Mouse (Mus musculus) stomach, embryonic 14.5 days (tissue): ENCODE results near the gene Cyb5b. TPM values are rescaled to one million over a fixed set of nuclear protein-coding genes. Genes with fewer than 3 reads are reported as not detected.

Source experiments
- ATAC-seq: fragments of 200-750 bp; cut with Nextera tagmentation; 2 replicates; pipeline ENCODE4 v1.8.0; 2017; ENCODE audit warnings: low read depth, moderate TSS enrichment; ENCODE audit not compliant: insufficient number of reproducible peaks, insufficient read depth, low FRiP score
- H3K27ac ChIP-seq: fragments of 300-500 bp; sonication (generic); 2 replicates; pipeline ENCODE4 v1.5.1; 2014; ENCODE audit warnings: mild to moderate bottlenecking, low read length, moderate library complexity, mixed read lengths
- H3K27me3 ChIP-seq: fragments of 300-500 bp; sonication (generic); 2 replicates; pipeline ENCODE4 v1.6.1; 2014; ENCODE audit warnings: low read length, control low read depth, mixed read lengths; ENCODE audit not compliant: control insufficient read depth, insufficient read depth
- H3K36me3 ChIP-seq: fragments of 300-500 bp; sonication (generic); 2 replicates; pipeline ENCODE4 v1.6.1; 2014; ENCODE audit warnings: mild to moderate bottlenecking, control low read depth, low read length, moderate library complexity, mixed read lengths; ENCODE audit not compliant: control insufficient read depth, insufficient read depth
- H3K4me1 ChIP-seq: fragments of 300-500 bp; sonication (generic); 2 replicates; pipeline ENCODE4 v1.6.1; 2014; ENCODE audit warnings: low read length, control low read depth, mixed read lengths; ENCODE audit not compliant: control insufficient read depth, insufficient read depth
- H3K4me2 ChIP-seq: fragments of 300-500 bp; sonication (generic); replicated peaks from 2 replicates; pipeline ENCODE4 v1.6.1; 2014; ENCODE audit warnings: low read depth, low read length, control low read depth
- H3K4me3 ChIP-seq: fragments of 300-500 bp; sonication (generic); 2 replicates; pipeline ENCODE4 v1.5.1; 2014; ENCODE audit warnings: low read depth, low read length, control low read depth
- H3K9ac ChIP-seq: fragments of 300-500 bp; sonication (generic); replicated peaks from 2 replicates; pipeline ENCODE4 v1.6.1; 2014; ENCODE audit warnings: low read depth, mild to moderate bottlenecking, control low read depth, low read length, moderate library complexity, mixed read lengths
- H3K9me3 ChIP-seq: fragments of 300-500 bp; sonication (generic); 2 replicates; pipeline ENCODE4 v1.6.1; 2016; ENCODE audit warnings: low read depth, low read length, control low read depth; ENCODE audit not compliant: control insufficient read depth
- WGBS: fragments of 180-500 bp; shearing (Covaris S2); extraction: QIAGEN DNeasy Blood & Tissue Kit; methylation state at CpG from one replicate; pipeline ENCODE4 v1.1.7; 2014; 5-methylcytosine and 5-hydroxymethylcytosine counted together
- polyA plus RNA-seq: library from polyadenylated mRNA; unstranded; fragments of >200 nt; fragmentation: Nextera tagmentation; extraction: Ambion mirVana; gene quantifications from 2 replicates; pipeline ENCODE4 v1.2.1, GENCODE M21; 2014

Cyb5b gene
- polyA plus RNA-seq, 1 experiment from 2014 or later = 89.6 TPM

GRCm38 (mm10) chr8:107121681-107122291, 28.7 kb upstream of the Cyb5b start:
- no peak overlapping the region for H3K9ac ChIP-seq
- no peaks in the 10 kb centered on the region for H3K27me3 ChIP-seq
- no peak overlapping the region for H3K4me3 ChIP-seq
- ATAC-seq = no peak
- H3K27ac ChIP-seq = no peak overlapping the region
- H3K9me3 ChIP-seq = no peaks in the 10 kb centered on the region
- WGBS = 86% methylated on average over 7 of the region's 7 CpGs
- no peaks in the 10 kb centered on the region for H3K36me3 ChIP-seq
- no peak overlapping the region for H3K4me2 ChIP-seq
- H3K4me1 ChIP-seq = no peaks in the 10 kb centered on the region

GRCm38 (mm10) chr8:107123063-107123614, 27.3 kb upstream of the Cyb5b start:
- no peak for ATAC-seq
- Histone ChIP-seq H3K4me3 (no peak overlapping the region), H3K27ac (no peak overlapping the region), H3K36me3 (no peaks in the 10 kb centered on the region), H3K4me2 (no peak overlapping the region), H3K27me3 (no peaks in the 10 kb centered on the region), H3K9me3 (no peaks in the 10 kb centered on the region), H3K9ac (no peak overlapping the region), H3K4me1 (no peaks in the 10 kb centered on the region)
- 6% methylated on average over 9 of the region's 9 CpGs for WGBS

GRCm38 (mm10) chr8:107124343-107124742, 26.1 kb upstream of the Cyb5b start:
- Histone ChIP-seq H3K9me3 (no peaks in the 10 kb centered on the region), H3K4me1 (peaks cover 3% of the 10 kb centered on the region; the same call in 1 of the 2 replicates), H3K27me3 (no peaks in the 10 kb centered on the region), H3K9ac (no peak overlapping the region), H3K4me3 (no peak overlapping the region), H3K4me2 (no peak overlapping the region), H3K27ac (no peak overlapping the region), H3K36me3 (no peaks in the 10 kb centered on the region)
- no peak for ATAC-seq
- 59% methylated on average over 8 of the region's 8 CpGs for WGBS

- Histone ChIP-seq H3K27ac (peak overlapping the region; percentile 11; the same call in 1 of the 2 replicates), H3K36me3 (no peaks in the 10 kb centered on the region), H3K4me2 (no peak overlapping the region), H3K27me3 (no peaks in the 10 kb centered on the region), H3K4me3 (no peak overlapping the region), H3K9me3 (no peaks in the 10 kb centered on the region), H3K9ac (no peak overlapping the region), H3K4me1 (peaks cover 6% of the 10 kb centered on the region; the same call in 1 of the 2 replicates)
- WGBS = 47% methylated on average over 8 of the region's 8 CpGs
- no peak for ATAC-seq
These were observed 21.0 kb upstream of the Cyb5b start for GRCm38 (mm10) chr8:107129171-107130025.

- 85% methylated on average over 6 of the region's 6 CpGs for WGBS
- H3K27ac ChIP-seq = peak overlapping the region; percentile 2; the same call in 1 of the 2 replicates
These were observed 20.4 kb upstream of the Cyb5b start for GRCm38 (mm10) chr8:107130028-107130427.

GRCm38 (mm10) chr8:107132581-107133491, 17.6 kb upstream of the Cyb5b start:
- ATAC-seq = no peak
- Histone ChIP-seq H3K4me1 (peaks cover 6% of the 10 kb centered on the region; the same call in 1 of the 2 replicates), H3K9ac (no peak overlapping the region)

More at GRCm38 (mm10) chr8:107130028-107130427, 20.4 kb upstream of the Cyb5b start:
- Histone ChIP-seq H3K9me3 (no peaks in the 10 kb centered on the region), H3K4me3 (no peak overlapping the region), H3K4me2 (no peak overlapping the region), H3K36me3 (no peaks in the 10 kb centered on the region), H3K4me1 (peaks cover 6% of the 10 kb centered on the region; the same call in 1 of the 2 replicates), H3K27me3 (no peaks in the 10 kb centered on the region), H3K9ac (no peak overlapping the region)
- ATAC-seq = no peak

GRCm38 (mm10) chr8:107133881-107134280, 16.6 kb upstream of the Cyb5b start:
- 53% methylated on average over 6 of the region's 6 CpGs for WGBS
- ATAC-seq = no peak

More at GRCm38 (mm10) chr8:107132581-107133491, 17.6 kb upstream of the Cyb5b start:
- Histone ChIP-seq H3K27ac (no peak overlapping the region), H3K9me3 (no peaks in the 10 kb centered on the region), H3K4me2 (no peak overlapping the region), H3K36me3 (no peaks in the 10 kb centered on the region), H3K4me3 (no peak overlapping the region), H3K27me3 (no peaks in the 10 kb centered on the region)
- WGBS = 74% methylated on average over 24 of the region's 24 CpGs

More at GRCm38 (mm10) chr8:107133881-107134280, 16.6 kb upstream of the Cyb5b start:
- Histone ChIP-seq H3K9ac (no peak overlapping the region), H3K4me3 (no peak overlapping the region), H3K36me3 (no peaks in the 10 kb centered on the region), H3K9me3 (no peaks in the 10 kb centered on the region), H3K4me2 (no peak overlapping the region), H3K27ac (no peak overlapping the region), H3K4me1 (peaks cover 4% of the 10 kb centered on the region; the same call in 1 of the 2 replicates), H3K27me3 (no peaks in the 10 kb centered on the region)
